Mouse (Mus musculus) mesoderm, embryonic 11.5 days (tissue): ENCODE results near the gene Slc6a5.

Source experiments
- DNase-seq: peaks from one replicate; pipeline ENCODE4 v3.0.0-alpha.2; 2012; ENCODE audit warnings: low read depth, low spot score

Gene Slc6a5

DNA sequence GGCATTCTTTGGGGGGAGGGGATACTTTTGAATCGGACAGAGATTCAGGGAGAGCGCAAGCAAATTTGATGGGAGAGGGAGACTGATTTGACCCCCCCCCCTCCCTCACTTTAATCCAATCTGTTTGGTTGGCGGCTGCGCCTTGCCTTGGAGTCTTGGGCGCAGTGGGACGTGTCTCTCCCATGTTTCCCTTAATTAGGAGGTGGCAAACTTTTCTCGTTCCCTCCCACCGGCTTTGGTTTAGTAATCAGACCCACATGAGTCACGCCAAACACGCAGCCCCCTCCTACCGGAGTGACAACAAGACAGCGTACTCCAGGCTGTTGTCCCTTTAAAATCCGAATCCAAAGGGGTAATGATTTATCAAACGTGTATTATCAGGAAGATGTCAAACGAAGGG, at the start of gene Slc6a5:
TSS of gene Slc6a5 (plus strand) at position 297 of the 400 bp plus-strand sequence.
- no peak for DNase-seq

DNA sequence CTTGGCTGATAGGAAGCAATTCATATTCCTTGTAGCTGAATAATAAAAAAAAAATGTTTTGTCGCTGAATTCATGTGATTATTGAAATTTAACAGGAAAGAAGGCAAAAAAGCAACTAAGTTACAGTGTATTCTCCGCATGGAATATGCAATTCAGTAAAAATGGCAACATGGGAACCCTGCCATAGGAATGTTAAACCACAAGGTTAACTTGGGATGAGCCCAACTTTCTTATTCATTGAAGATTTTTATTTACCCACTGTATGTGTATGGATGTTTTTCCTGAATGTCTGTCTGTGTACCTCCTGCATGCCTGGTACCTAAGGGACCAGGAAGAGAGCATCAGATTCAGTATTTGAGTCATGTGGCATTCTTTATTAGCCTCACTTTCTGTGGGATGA, 48.8 kb upstream of the Slc6a5 start:
- no peak for DNase-seq

DNA sequence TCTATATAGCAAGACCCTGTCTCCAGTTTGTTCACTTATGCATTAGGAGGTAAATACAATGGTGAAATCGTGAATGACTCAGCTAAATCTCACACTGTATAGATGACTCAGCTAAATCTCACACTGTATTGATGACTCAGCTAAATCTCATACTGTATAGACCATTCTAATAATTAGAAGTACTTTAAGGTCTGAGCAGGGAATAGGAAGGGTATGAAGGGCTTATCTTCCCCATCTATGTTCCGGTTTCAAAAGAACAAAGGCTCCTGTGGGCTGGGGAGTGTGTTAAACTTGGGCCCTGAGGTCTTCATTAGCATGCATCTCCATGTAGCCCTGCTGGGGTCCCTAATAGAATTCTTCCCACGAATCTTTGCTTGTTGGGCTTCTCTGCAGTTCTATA, 46.2 kb upstream of the Slc6a5 start:
- no peak for DNase-seq

DNA sequence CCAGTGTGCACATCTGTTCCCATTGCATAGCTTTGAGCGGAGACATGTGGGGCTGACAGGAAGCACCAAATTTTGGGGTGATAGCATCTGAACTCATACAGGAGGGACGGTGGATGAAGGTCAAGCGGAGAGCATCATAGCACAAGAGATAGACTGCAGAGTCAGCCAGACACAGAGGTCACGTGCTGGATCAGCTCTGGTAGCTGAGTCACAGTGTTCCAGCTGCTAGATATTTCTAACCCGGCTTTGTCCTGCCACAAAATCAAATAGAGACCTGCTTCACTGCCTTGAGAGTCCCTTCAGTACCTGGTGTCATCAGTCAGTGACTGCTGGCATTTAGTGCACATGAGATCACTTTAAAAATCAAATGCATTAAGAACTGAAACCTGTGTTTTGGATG, 40.3 kb upstream of the Slc6a5 start:
- DNase-seq, result no peak

DNA sequence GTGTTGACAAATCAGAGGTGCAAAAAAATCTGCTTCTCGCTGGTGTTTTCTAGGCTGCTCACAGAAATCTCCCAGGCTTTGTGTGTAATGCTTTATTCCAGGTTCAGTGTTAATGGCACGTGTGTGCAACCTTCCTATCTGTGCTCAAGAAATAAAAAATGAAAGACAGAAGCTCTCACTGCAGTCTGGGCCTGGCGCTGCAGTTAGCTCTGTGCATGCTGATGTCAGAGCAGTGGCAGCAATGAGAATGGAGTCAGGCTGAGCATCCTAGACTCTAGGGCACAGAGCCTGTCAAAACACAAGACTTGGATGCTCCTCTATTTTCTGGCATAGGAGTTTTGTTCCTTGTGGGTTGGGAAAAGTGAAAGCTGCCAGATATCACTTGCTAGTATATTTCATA, 39.7 kb upstream of the Slc6a5 start:
- DNase-seq, result no peak

DNA sequence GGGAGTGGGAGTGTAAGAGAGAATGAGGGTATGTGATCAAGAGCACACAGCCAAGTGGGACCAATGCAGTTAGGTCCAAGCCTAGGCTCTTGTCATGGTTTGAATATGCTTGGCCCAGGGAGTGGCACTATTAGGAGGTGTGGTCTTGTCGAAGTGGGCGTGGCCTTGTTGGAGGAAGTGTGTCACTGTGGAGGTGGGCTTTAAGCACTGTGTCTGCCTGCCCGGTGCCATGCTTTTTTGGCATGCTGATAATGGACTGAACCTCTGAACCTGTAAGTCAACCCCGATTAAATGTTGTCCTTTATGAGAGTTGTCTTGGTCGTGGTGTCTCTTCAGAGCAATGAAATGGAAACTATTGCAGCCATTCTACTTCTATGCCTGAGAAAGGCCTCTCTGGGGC, 32.6 kb upstream of the Slc6a5 start:
- DNase-seq, result no peak

DNA sequence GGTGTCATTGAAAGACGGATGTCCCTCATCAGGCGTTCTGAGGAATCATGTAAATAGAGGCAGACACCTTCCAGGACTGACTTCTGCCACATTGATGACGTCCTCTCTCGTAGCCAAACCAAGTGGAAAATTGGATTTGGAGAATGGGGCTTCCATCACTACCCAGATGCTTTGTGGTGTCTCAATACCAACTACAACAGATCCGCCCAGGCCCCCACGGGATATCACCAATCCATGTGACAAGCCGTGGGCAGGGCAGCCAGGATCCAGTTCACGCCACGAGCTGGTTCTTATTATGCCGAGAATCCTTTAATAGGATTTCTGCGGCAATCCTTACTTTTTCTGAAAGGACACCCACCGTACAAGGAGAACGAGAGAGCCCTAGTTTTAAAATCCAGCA, 30.9 kb upstream of the Slc6a5 start:
- DNase-seq, result no peak

DNA sequence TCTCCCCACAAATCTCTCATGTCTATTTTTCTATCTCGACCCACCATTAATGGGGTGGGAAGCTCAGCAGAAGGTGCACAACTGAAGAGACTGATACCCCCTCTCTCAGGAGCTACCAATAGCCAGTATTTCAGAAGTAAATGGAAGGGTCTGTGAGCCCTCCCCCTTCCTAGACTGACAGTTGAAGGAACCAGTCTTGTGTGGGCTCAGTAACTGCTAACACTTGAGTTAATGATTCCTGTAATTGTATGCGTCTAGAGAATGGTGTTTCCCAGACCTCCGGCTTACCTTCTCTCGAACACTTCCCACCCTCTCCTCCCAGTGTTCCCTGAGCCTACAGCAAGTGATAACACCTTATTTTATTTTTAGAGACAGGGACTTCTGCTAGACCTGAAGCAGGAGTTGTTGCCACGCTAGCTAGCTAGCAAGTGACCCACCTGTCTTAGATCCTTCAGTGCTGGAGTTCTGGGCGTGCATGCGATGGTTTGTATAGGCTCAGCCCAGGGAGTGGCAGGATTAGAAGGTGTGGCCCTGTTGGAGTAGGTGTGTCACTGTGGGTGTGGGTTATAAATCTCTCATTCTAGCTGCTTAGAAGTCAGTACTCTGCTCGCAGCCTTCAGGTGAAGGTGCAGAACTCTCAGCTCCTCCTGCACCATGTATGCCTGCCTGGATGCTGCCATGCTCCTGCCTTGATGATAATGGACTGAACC, 29.8 kb upstream of the Slc6a5 start:
- DNase-seq, result no peak

DNA sequence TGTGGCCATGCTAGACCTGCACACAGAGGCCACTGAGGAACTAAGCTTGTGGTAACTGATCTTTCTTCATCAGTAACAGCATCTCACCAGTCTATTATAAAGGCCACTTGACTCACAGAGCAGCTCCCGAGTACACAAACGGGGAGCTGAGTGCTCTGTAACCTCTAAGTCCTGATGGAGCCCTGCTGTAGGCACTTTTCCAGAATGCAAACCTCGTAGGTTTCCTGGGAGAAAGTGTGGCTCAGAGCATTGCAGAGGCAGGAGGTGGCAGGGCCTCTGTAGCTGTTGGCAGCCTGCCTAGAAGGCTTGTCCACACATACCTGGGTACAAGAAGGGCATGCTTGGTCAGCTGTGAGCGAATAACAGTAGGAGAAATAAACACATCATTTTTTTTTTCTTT, 27.7 kb upstream of the Slc6a5 start:
- no peak for DNase-seq

DNA sequence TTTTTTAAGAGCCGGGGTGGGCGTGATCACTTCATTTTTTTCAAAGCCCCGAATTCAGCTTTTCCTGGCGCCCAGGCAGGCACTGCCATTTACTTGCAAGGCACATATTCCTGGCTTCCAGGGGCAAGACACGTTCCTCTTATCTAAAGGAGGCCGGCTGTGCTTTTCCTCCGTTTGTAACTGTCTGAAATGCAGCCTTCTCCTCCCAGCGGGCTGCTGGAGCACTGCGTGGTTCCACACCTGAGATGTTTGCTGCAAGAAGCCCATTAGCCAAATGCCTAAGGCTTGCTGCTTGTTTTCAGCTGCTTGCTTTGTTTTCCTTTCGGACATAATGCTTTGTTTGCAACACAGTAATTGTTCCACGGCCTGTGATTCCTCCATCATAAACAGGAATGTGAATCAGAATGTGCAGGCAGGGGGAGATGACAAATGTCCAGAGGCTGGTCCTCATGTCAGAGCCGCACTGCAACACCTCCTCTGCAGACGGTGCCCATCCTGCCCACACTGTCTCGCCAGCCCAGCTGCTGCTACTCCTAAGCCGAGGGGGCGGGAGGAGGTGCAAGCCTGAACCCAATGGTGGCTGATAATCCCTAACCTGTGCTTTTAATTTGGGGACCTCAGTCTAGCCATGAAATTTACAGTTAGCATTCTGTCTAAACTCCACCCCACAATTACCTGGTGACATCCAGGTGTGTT, 27.1 kb upstream of the Slc6a5 start:
- DNase-seq, result no peak

DNA sequence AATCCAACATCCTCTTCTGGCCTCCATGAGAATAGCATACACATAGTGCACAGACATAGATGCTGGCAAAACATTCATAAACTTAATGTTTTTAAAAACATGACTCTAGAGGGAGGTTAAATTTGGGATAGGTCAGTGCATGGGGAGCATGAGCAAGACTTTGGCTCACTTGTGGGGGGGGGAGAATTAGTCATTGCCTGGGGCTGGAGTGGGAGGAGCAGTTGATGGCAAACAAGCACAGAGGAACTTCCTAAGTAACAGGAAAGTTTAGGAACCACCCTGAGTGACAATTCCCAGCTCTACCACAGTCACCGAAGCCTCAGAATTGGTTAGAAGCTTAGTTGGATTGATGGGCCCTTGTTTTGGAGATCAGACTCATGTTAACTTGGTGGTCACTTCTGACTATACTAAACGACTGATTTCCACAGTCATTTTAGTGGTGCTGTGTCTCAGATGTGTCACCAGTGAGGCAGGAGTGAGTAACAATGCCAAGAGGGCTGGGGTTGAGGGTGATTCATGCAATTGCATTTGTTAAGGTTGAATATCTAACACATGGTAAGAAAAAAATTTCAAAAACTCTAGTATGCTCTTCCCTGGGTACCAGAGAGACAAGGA, 22.1 kb upstream of the Slc6a5 start:
- DNase-seq, result no peak

DNA sequence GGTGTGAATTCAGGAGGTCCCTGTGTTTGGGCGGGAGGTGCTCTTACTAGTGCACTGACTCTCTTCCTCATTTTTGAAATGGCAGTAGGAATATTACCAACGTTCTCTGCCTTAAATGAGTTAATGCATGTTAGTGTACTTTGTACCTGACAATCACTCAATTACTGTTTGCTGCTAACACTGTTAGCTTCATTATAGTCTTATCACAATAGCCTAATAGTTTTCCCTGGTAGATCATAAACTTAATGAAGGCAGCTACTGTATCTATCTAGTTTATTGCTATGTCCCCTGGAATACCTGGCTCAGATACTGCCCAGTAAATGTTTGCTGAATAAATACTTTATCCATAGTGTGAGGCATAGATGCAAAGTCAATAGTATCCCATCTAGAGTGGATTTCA, 15.2 kb upstream of the Slc6a5 start:
- no peak for DNase-seq

DNA sequence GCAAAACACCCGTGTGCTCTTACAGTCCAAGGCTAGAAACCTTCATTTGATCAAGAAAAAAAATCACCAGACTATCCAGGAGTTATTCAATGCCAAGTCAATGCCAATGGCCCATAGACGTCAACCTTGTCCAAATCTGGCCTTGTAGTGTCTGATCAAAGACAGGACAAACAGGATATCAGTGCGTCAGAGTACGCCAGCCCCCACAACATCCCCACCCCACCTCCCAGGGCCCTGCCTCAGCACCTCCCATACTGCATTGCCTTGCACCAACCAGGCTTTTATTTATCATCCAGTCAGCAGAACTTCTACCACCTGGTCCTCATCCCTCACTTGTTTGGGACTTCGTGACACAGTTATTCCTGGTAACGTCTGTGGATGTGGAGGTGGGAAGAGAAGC, 14.7 kb upstream of the Slc6a5 start:
- no peak for DNase-seq

DNA sequence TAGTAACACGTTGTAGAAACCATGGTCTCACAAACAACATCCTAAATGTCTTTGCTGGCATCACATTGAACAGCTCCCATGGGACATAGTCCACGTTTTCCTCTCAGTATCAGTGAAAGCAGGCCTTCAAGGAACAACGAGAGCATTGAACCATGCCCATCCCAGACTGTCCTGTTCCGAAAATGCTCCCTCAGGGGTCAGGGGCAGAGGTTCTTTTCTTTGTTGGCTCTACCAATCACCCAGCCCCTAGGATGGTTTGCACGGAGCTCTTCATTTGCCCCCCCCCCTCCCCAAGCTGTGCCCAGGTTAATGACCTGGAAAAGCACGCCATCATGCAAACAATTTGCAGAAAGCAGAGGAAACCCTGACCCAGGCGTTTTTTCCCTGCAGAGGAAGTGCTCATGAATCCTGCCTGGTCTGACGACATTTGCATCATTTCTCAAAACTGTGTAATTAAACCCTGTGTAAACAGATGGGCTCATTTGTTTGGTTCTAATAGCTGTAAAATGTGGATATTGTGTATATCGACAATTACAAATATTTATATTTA, 7.9 kb upstream of the Slc6a5 start:
- no peak for DNase-seq

DNA sequence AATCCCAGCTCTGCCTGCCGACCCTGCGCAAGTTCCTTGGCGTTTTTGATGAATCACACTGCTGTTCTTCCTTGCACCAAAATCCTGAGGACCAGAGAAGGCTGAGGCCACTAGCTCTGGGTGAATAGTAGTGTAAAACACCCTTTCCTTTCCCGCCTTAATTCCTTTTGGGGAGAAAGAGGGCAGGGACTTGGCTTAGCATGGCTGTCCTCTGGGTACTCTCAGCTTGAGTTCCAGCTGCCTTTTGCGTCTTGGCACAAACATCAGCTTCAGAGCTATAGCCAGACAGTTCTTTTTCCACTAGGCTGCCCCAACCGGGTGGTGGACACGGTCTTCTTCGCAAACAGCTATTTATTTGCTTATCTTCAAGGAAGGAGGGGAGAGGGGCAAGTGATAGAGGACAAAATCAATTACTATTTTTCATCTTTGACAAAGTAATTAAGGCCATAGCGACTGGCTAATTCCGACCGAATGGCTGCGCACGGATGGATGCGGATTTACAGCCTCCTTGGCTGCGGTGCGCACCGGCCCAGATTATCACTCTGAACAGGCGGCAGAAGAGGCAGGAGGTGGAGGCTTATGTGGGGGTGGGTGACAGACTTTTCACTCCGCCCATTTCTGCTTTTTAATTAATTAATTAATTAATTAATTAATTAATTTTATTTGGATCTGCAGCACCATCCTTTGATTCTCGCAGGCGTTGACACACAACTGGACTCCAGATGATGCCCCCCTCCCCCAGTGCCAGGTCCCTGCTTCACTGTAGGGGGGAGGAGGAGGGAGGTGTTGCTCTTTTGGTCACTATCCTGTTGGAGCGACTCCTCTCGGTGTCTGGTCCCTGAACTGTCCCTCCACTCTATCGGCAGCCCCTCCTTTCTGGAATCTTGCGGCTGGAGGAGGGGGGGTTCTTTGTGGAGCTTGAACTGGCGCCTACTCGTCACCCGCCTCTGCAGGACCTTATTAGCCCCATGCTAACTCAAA, 2.5 kb upstream of the Slc6a5 start:
- no peak for DNase-seq

DNA sequence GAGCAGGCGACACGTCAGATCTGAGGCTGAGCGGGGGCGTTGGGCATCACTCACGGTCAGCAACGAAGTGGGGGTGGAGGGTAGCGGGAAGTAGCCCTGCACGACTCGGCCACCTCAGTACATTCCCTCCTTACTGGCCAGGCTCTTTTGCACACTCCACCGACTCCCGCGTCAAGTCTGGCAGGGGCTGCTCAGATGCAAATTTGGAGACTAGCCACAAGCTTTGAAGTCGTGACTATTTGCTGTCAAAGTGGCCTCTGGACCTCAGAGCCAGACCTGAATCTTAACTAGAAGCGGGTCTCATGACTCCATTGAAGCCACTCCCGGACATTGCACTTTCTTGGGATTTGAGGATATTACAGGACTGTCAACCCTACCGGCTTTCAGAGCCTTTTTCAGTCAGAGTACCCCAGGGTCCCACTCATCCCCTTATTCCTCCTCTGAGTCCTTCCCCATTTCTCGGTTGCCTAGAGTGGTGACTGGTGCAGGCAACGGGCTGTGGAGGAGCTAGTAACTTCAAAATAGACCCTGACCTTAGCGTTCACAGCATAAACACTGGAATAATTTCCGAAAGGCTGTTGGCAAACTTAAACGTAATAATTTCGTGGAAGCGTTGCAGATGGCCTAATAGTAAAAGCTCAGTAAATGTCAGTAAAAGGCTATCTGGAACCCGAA, 1.6 kb upstream of the Slc6a5 start:
- no peak for DNase-seq

DNA sequence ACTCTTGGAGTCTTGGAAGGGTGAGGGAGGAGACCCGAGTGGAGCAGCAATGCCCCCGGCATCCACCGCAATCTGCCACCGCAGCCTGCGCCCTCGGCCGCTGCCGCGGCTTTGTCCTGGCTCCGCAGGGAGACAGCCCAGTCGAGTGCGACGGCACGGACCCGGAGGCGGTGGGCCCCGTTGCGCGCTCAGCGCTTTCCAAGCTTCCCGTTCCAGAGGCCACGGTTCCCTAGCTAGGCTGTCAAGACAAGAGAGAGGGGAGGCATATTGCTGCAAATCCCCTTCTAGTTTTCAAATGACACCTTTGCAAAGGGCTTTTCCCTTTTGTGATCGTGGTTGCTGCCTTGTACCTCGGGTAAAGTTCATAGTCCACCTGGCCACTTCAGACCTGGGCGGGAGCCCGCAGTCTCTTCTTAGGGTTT, 945 bp upstream of the Slc6a5 start:
- DNase-seq, result no peak

DNA sequence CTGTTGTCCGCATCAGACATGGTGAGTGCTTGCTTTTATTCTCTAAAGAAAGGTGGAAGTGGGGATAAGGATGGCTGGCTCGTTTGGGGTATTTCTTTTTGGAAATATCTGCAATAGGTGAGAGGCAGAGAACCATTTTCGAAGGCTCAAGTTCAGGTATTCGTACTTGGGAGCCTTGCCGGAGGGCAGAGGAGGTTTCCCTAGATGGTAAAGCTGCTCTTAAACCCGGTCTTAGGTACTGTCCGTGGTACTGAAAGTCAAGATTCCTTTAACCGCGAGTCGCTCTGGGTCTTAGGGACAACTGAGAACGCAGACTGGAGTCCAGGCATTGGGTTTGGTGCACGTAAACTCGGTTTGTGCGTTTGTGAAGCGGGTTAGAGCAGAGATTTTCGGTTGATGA, 415 bp downstream of the Slc6a5 start:
- peak; percentile 91 for DNase-seq

DNA sequence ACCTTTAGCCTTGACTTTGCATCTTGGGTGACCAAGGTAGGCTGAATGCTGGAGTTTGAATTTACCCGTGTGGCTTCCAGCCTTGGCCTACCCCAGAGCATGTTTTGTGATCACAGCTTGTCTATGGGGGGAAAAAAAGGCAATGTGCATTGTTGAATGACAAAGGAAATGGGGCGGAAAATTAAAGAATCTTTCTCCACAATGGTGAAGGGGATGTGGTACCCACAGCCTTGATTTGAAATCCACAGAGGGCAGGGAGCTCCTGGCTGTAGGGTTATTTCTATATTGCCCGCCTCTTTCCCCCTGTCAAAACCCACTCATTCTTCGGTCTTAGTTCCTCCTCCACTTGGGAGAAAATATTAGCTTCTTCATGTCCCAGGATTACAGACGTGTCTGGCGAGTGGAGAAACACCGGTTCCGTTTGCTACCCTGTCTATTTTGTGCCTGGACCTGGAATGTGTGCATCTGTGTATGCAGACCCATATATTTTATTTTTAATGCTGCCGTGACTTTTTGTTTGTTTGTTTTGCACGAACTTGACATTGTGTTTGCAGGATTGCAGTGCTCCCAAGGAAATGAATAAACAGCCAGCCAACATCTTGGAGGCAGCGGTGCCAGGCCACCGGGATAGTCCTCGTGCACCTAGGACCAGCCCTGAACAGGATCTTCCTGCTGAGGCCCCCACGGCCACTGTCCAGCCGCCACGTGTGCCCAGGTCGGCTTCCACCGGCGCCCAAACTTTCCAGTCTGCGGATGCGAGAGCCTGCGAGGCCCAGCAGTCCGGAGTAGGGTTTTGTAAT, 1.4 kb downstream of the Slc6a5 start:
- DNase-seq, result no peak

DNA sequence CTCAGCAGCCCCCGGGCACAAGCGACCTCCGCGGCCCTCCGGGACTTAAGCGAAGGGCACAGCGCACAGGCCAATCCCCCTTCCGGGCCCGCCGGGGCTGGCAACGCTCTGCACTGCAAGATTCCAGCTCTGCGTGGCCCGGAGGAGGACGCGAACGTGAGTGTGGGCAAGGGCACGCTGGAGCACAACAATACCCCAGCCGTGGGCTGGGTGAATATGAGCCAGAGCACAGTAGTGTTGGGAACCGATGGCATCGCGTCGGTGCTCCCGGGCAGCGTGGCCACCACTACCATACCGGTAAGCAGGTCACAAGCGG, 2.0 kb downstream of the Slc6a5 start:
- no peak for DNase-seq
